Mouse (Mus musculus) thymus, adult 18-20 months (tissue): ENCODE results near the gene Sh3kbp1.

Source experiments
- DNase-seq, 2 experiments: peaks; one replicate each; pipeline ENCODE4 v3.0.0; 2022; ENCODE audit warnings: mixed read lengths in 2 of 2

Sh3kbp1 gene

GRCm38 (mm10) chrX:159678320-159678835 is 51.3 kb downstream of the Sh3kbp1 start:
- DNase-seq: no peak

DNA sequence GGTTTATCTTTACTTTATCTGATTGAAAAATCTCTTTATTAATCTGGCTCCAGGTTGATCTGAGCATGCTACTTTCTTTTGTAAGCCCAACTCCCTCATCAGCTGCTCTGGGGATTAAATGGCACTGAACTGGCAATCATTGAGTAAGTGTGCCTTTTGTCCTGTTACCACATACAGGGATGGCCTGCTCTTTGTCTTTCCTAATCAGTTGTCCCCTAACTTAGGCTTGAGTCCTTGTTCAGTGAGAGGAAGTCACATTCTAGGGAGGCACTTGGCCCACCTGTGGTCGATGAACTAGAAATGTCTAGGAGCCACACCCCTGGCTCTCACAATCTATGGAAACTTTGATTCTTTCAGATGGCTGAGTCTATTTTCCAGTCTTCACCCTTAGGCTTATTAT is 58.4 kb downstream of the Sh3kbp1 start:
- DNase-seq: no peak

DNA sequence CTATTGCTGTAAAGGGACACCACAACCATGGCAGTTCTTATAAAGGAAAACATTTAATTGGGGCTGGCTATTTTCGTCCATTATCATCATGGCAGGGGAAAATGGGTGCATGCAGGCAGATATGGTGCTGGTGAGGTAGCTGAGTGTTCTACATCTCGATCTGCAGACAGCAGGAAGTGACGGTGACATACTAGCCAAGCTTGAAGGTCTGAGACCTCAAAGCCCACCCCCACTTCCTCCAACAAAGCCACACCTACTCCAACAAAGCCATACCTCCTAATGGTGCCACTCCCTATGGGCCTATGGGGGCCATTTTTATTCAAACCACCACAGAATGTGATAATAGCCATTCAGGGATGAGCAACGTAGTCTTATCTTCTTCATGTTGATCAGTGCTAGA is 59.8 kb downstream of the Sh3kbp1 start:
- DNase-seq: peak in 1 of 2 experiments; percentile 36

DNA sequence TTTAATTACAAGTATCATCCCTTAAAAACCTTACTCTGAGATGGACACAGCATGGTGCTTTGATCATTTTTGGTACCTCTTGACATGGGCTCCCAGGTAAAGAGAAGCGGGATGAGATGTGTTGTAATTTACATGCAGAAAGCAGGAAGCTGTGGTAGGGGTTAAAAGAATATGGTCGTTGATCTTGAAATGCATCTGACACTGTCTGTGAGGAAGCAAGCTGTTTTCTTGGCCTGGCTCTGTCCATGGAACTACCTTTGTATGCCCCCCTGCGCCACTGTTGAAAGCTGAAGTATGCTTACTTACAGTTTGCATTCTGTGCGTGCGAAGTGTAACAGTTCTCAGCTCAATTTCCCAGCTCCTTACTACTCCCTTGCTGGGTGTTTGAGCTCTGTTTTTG is 61.6 kb downstream of the Sh3kbp1 start:
- DNase-seq: no peak

GRCm38 (mm10) chrX:159689785-159690416 is 62.8 kb downstream of the Sh3kbp1 start:
- DNase-seq: no peak

GRCm38 (mm10) chrX:159693126-159693525 is 66.1 kb downstream of the Sh3kbp1 start:
- DNase-seq: no peak

GRCm38 (mm10) chrX:159696545-159696944 is 69.5 kb downstream of the Sh3kbp1 start:
- no peak for DNase-seq

DNA sequence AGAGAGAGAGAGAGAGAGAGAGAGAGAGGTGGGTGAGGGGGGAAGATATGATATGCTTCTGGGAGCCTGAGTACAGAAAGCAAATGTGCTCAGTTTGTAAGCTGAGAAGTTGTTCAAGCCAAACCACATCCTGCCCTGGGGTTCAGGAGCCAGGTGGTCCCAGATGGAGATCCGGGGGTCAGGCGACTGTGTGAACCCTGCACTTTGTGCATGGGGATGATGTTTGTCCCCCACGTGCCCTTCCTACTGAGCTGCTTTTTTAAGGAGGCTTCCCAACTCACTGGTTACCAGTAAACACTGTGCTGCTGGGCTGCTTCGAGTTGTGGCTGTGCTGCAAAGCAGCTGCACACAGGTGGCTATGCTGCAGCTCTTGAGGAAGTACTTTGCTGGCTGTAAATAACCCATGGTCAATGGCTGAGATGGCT is 70.0 kb downstream of the Sh3kbp1 start:
- DNase-seq: peak; percentile 68 to 84

DNA sequence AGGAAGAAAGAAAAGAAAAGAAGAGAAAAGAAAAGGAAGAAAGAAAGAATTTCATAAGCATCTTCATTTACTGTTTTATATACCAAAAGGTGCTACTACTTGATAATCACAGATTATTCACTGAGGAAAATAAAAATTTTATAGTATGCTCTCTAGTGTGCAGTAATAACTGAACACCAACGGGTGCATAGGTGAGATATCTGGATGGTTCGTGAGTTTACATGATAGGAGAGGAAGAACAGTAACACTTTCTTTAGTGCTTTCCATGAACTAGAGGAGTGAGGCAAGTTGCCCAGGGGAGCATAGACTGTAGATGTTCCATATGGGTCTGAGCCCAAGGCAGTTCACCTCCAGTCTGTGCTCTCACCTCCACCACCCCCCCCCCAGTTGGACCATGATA is 75.8 kb downstream of the Sh3kbp1 start:
- DNase-seq: no peak

DNA sequence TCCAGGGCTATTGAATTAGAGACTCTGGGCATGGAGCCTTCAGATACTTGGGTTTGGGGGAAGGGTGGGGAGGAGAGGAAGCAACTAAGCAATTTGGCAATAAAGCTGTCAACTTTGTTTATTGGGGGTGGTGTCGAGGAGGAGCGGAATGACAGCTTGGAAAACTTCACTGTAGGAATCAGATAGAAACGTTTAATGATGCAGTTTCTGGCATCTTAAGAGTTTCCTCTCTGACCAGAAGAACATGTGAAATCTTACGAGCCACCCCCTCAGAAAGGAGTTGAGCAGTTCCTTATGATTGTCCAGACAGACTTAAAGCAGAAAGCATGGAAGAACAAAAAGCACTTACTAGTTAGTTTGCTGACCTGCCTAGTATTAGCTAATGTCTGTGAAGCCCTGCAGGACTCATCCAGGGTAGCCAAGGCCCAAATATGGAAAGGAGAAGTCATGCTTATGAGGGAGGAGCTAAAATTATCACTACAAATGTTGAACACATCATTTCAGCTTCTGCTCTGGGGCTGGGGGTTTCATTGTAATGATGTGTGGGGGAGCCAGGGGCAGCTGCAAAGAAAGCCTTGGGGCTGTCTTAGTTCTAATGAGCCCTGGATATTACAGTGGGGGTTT is 77.4 kb downstream of the Sh3kbp1 start:
- DNase-seq: no peak

- no peak for DNase-seq
Observed at GRCm38 (mm10) chrX:159705412-159705811, 78.3 kb downstream of the Sh3kbp1 start.

GRCm38 (mm10) chrX:159708076-159708830 is 81.2 kb downstream of the Sh3kbp1 start:
- peak; percentile 22 to 37 for DNase-seq

GRCm38 (mm10) chrX:159709296-159709695 is 82.2 kb downstream of the Sh3kbp1 start:
- no peak for DNase-seq

- no peak for DNase-seq
Observed at GRCm38 (mm10) chrX:159711070-159712029, 84.3 kb downstream of the Sh3kbp1 start.

DNA sequence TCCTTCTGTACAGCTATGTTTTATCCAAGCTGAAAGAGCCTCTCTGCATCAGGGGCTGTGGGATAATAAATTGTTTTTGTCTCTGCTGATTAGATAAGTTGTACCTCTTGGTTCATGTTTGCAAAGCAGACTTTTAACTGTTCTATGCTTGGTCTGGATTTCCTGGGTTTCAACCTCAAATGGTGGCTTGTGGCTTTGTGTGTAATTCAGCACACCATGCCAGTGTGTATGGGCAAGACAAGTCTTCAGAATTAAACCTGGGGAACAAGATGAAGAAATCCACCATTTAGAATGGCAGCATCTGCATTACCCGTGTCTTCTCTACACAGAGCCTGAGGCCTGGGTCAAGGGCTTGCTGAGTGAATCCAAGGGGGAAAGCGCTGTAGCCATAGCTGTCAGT is 86.1 kb downstream of the Sh3kbp1 start:
- DNase-seq: no peak

DNA sequence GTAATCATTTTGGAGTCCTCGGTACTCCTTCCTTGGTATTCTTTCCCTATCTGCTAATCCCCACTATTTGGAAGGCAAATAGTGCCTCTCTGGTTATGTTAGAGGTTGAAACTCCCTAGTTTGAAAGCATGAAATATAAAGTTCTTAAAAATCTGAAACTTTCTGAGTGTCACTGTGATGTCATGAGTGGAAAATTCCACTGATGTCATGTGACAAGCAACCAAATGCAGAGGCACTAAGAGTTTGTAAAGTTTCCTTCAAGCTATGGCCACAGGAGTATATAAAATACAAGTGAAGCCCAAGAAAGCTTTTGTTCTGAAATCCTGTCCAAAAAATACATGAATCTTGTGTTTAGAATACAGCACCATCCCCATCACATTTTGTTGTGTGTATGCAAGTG is 94.3 kb downstream of the Sh3kbp1 start:
- no peak for DNase-seq

DNA sequence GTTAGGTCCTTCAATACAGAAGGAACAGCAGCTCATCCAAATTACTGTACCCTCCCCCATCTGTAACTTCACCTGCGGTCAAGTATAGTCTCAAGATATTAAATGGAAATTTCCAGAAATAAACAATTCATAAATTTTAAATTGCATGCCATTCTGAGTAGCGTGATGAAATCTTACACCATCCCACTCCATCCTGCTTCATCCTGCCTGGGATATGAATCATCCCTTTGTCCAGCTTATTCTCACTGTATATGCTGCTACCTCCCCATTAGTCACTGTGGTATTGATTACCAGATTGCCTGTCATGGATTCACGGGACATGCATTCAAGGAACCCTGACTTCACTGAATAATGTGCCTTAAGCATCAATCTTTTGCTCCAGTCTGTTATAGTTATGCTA is 104.3 kb downstream of the Sh3kbp1 start:
- DNase-seq: no peak

DNA sequence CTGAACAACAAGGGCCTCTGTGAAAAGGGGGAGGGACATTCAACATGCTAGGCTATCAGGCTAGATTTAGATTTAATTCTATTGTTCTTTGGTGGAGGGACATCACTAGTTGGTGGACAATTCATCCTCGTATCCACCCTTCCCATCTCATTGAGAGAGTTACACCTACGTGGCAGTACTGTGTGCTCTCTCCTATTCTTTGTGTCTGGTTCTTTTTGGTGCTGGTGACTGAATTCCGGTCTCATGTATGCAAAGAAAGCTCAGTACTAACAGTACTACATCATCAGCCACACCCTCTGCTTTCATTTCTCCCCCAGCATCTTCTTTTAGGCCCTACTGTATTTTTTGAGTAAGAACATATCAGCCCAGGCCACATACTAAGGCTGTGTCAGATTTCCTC is 105.8 kb downstream of the Sh3kbp1 start:
- DNase-seq: no peak

- DNase-seq: no peak
Observed at GRCm38 (mm10) chrX:159733948-159734347, 106.9 kb downstream of the Sh3kbp1 start.

DNA sequence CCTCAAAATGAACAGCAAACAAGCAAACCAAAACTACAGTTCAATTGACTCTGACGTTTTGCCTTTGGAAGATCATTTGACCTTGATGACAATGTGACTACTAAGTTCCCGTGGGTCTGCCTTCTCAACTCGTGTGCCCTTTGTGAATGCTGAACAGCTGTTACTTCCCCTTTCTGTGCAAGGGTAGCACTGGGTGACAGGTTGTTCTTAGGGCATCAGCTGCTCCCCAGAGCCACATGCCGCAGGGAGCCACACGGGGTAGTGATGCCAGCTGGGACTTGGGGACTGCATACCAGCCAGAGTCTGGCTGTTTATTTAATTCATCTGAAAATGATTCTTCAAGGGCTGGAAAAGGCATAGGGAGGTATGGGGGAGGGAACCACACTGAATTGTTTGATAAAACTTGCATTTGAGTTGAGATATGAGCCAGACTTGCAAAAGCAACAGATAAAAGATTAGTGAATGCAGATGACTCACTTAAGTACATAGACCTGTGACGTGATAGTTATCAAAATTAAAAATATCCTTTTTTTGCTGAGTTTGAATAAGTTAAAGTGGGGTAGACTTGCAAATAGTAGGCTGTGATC is 108.5 kb downstream of the Sh3kbp1 start:
- peak; percentile 15 to 52 for DNase-seq

GRCm38 (mm10) chrX:159737344-159737743 is 110.3 kb downstream of the Sh3kbp1 start:
- DNase-seq: no peak

GRCm38 (mm10) chrX:159744035-159744434 is 117.0 kb downstream of the Sh3kbp1 start:
- no peak for DNase-seq
